Mouse (Mus musculus): Measurements from ENCODE around the gene Nexmif.
"Not testable (repeated sequence)": the region's sequence is repeated elsewhere in the genome, so short reads cannot be mapped to it uniquely, and the experiment has no call there.

Gene Nexmif

DNA sequence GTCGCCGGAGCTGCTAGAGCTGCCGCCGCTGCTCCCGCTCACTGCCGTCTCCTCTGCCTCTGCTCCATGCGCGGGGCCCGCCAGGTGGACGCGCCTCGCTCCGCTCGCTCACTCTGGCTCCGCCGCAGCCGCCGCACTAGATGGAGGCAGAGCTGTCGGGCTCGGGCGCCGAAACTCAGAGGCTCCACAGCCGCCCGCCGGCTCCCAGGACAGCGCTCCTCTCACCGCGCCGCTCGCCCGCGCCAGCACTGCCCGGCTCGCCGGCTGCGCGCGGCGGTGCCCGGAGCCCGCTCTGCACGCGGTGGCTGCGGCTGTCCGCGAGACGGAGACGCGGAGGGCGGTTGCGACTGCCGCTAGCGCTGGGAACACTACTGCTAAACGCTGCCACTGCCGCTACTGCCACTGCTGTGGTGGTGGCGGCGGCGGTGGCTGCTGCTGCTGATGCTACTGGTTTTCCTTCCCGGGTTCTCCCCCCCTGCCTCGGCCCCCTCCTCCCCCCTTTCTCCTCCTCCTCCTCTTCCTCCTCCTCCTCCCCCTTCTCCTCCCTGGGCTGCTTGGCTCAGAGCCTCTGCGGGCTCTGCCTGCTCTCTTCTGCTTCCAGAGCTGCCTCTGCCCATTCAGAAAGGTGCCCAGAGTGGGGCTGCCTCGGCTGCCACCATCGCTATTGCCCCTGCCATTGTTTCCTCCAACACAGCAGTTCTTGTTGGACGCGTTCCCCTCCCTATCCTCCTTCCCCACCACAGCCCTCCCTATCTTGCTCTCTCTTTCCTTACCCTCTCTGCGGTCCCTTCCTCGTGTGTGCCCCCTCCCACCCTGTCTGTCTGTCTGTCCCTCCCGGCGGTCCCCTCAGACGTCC is at the start of gene Nexmif:
Gene Nexmif (minus strand): TSS at position 450 of the 856 bp plus-strand sequence.
- DNase-seq (ENCODE audit: low spot score in 2 of 2), result peak; percentile 19 to 40

DNA sequence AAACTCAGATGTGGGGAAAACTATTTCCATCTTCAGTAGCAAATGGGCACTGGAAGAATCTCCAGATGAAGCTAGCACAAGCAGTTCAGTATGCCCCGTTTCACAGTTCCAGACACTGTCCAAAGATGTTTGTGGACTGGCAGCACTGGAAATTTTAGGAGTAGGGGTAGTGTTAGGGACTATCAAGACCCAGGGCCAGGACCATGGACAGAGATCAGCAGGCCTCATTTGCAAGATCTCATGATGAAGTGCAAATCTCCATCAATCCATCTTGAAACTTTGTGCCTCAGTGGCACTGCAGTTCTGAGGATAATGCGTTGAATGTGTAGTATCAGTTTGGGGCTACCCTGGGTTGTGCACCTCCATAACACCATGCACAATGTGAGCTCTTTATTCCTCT is 7.7 kb upstream of the Nexmif start:
- DNase-seq (ENCODE audit: low spot score in 2 of 2), result no peak

DNA sequence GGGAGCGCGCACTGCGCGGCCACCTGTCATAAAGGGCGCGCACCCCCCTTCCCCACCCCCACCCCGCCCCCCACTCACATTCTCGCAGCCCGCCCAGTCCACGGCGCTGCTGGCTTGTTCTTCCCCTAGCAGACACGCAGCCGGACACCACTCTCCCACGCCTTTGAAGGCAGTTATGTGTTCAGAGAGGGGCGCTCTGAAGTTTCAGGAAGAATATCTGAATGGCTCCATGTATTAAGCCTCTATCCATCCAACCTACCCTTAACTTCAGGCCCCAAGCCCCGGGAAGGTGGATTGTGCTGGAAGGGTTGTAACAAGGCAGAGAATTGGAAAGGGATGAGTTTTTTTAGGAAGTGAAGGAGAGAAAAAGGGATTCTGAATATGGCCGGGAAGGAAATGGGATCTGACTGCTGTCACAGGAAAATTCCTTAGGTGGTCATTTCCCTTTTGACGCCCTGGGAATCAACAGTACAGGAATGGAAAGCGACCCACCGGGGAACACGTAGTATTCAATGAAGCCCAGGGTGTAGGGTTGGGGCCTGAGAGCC is 681 bp upstream of the Nexmif start:
- DNase-seq (ENCODE audit: low spot score in 2 of 2), result peak in 1 of 2 experiments; percentile 16

DNA sequence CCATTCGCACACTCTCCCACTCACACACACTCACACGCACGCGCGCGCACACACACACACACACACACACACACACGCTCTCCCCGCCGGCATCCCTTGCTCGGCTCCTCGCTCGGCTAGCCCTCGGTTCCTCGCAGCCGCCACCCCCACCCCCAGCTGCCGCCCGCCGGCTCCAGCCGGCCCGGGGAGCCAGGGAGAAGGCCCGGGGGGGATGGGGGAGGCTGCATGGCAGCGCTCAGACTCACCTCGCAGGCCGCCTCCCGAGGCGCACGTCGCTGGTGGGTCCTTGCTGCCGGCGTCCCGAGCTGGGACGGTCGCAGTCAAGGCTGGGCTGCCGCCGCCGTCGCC is 623 bp downstream of the Nexmif start:
- peak; percentile 21 to 34 for DNase-seq (ENCODE audit: low spot score in 2 of 2)

DNA sequence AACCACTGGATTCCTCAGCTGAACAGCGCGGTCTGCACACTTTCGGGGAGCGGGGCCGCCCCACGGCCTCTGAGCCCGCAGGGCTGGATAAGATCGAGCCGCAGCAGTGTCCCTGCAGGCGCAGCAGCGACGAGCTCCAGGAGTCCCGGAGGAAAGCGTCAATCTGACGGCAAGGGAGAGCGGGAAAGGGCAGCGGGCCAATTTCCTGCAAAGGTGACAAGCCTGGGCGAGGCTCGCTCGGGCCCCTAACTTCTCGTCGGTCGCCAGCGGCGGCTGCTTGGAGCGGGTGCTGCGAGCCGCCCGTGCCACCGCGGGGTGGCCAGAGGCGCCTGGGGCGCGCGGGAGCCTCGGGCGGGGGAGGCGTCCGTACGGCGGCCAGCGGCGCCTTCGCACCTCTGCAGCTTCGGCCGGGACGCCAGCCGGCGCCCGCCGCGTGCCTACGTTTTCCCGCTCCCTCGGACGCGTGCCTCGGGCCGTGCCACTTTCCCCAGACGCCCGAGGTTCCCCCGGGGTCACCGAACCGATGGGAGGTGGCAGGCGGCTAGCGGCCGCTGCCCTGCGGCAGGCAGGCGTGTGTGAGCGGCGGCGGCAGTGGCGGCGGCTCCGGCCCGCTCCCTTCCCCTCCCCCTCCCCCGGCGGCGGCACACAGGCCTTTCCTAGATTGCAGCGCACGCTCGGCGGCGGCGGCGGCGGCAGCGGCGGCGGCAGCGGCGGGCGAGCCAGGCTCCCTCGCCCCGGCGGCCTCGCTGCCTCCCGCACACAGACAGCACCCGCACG is 1.2 kb downstream of the Nexmif start:
- DNase-seq (ENCODE audit: low spot score in 2 of 2), result peak; percentile 20 to 57

DNA sequence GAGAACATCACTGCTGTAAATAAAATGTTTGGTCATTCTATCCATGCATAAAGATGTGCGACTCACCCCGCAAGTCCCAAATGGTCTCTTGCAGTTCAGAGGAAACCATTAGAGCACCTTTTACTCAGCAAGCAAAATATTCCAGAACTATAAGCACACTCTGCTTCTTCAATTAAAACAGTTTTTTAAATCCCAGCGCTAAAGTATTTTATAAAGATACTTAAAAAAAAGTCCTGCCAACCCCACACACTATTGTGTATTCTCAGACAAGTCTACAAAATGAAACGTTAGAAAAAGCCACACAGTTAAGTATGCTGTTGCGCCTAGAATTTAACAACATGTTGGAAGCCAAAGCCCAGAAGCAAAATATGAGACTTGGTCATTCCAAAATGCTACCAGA is 1.9 kb downstream of the Nexmif start:
- no peak for DNase-seq (ENCODE audit: low spot score in 2 of 2)

GRCm38 (mm10) chrX:104196561-104196960 is 4.4 kb downstream of the Nexmif start:
- no peak for DNase-seq (ENCODE audit: low spot score in 2 of 2)

GRCm38 (mm10) chrX:104179257-104179656 is 21.7 kb downstream of the Nexmif start:
- peak in 1 of 2 experiments; percentile 24 for DNase-seq (ENCODE audit: low spot score in 2 of 2)

GRCm38 (mm10) chrX:104150072-104150471 is 50.9 kb downstream of the Nexmif start:
- DNase-seq (ENCODE audit: low spot score in 2 of 2), result no peak

GRCm38 (mm10) chrX:104115266-104115665 is 85.7 kb downstream of the Nexmif start:
- DNase-seq (ENCODE audit: low spot score in 2 of 2), result not testable (repeated sequence)

DNA sequence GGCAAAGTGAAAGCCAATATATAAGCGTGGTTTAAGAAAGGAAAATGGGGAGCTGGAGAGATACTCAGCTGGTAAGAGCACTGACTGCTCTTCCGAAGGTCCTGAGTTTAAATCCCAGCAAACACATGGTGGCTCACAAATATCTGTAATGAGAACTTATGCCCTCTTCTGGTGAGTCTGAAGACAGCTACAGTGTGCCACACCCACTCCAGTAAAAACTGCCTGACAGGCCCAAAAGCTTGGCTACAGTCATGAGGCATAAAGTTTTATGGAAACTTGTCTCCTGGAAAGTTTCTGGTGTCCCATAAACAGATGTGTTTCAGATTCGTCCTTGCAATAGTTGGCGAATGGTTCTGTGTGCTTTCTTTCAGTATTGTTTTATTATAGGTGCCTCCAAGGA is 86.4 kb downstream of the Nexmif start:
- DNase-seq (ENCODE audit: low spot score in 2 of 2), result no peak

DNA sequence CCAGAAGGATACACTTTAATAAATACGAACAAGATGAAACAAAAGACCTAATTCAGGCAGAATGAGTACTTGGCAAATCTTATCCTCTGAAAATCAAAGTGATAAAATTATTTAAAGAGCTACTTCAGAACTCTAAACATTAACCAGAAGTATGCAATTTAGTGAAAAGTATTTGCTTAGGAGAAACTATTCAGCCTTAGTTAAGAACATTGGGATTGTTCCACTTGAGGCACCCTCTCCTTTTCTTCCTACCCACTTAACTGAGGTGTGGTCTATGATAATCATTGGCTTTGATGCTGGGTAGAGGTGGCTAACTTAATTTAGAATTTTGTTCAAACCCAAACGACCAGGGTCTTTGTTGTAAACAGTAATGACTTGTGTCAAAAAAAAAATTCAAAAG is 146.1 kb downstream of the Nexmif start:
- no peak for DNase-seq (ENCODE audit: low spot score in 2 of 2)

DNA sequence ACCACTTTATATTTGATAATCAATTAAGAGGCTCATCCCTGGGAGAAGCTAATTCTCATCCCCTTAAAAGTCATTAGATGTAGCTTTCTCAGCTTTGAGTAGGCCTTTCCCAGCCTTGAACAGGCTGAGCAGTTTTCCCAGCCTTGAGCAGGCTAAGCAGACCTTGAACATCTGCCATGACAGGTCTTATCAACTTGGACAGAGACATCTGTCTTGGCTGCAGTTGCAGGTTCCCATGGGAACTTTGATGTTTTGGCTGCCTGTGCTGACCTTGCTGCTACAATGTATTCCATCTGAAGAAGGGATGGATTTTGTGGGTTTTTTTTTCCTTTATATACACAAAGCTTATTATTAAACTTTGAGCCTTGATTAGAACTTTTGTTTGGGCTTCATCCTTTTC is 160.7 kb downstream of the Nexmif start:
- DNase-seq (ENCODE audit: low spot score in 2 of 2), result no peak

GRCm38 (mm10) chrX:104033843-104034242 is 167.1 kb downstream of the Nexmif start:
- DNase-seq (ENCODE audit: low spot score in 2 of 2), result no peak

- no peak for DNase-seq (ENCODE audit: low spot score in 2 of 2)
Measured at GRCm38 (mm10) chrX:104032756-104033155, 168.2 kb downstream of the Nexmif start.
